Mouse (Mus musculus) heart, embryonic 15.5 days (tissue): ENCODE data around the gene Col9a2. TPM values are rescaled to one million over a fixed set of nuclear protein-coding genes. Genes with fewer than 3 reads are reported as not detected.

ENCODE experiments used
- ATAC-seq: fragments of 200-750 bp; cut with Nextera tagmentation; replicated peaks from 2 replicates; pipeline ENCODE4 v1.8.0; 2017; ENCODE audit warnings: low read depth, moderate TSS enrichment; ENCODE audit not compliant: insufficient number of reproducible peaks, insufficient read depth, low FRiP score
- H3K27ac ChIP-seq: fragments of 300-500 bp; sonication (generic); 2 replicates; pipeline ENCODE4 v1.5.1; 2015; ENCODE audit warnings: mild to moderate bottlenecking, inconsistent platforms
- H3K27me3 ChIP-seq: fragments of 300-500 bp; sonication (generic); 2 replicates; pipeline ENCODE4 v1.6.1; 2015; ENCODE audit warnings: inconsistent platforms
- H3K36me3 ChIP-seq: fragments of 300-500 bp; sonication (generic); 2 replicates; pipeline ENCODE4 v1.6.1; 2015; ENCODE audit warnings: mild to moderate bottlenecking, inconsistent platforms
- H3K4me1 ChIP-seq: fragments of 300-500 bp; sonication (generic); replicated peaks from 2 replicates; pipeline ENCODE4 v1.6.1; 2015; ENCODE audit warnings: inconsistent platforms
- H3K4me2 ChIP-seq: fragments of 300-500 bp; sonication (generic); 2 replicates; pipeline ENCODE4 v1.6.1; 2015; ENCODE audit warnings: inconsistent platforms, mild to moderate bottlenecking, moderate library complexity
- H3K4me3 ChIP-seq: fragments of 300-500 bp; sonication (generic); 2 replicates; pipeline ENCODE4 v1.5.1; 2015; ENCODE audit warnings: mild to moderate bottlenecking, inconsistent platforms
- H3K9ac ChIP-seq: fragments of 300-500 bp; sonication (generic); 2 replicates; pipeline ENCODE4 v1.6.1; 2015; ENCODE audit warnings: mild to moderate bottlenecking, inconsistent platforms
- H3K9me3 ChIP-seq: fragments of 300-500 bp; sonication (generic); replicated peaks from 2 replicates; pipeline ENCODE4 v1.6.1; 2016; ENCODE audit warnings: inconsistent platforms
- WGBS: fragments of 180-500 bp; shearing (Covaris S2); methylation state at CpG from one replicate; pipeline ENCODE4 v1.1.7; 2015; ENCODE audit warnings: mixed read lengths; 5-methylcytosine and 5-hydroxymethylcytosine counted together
- polyA plus RNA-seq: library from polyadenylated mRNA; unstranded; fragments of >200 nt; fragmentation: Nextera tagmentation; extraction: Ambion mirVana; gene quantifications from 2 replicates; pipeline ENCODE4 v1.2.1, GENCODE M21; 2015

The Col9a2 gene
- polyA plus RNA-seq, 1 experiment from 2014 or later: 9.7 TPM

DNA sequence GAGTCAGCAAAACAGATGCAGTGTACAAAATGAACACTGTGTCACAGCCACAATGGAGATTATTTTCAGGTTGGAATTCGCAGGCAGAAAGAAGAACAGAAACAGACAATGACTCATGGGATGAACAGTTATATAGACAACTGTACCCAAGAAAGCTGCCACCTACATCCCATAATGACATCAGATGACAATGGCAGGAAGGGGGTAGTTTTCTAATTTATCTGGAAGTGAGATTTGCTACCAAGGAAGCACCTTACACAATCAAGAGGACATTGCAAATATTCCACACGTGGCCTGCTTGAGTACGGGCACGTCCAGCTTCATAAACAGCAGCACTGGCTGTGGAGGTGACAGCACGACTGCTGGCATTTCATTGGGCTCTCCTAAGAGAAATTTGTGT lies 30.0 kb upstream of the Col9a2 start:
- WGBS: 71% methylated on average over 5 of the region's 5 CpGs
- no peaks in the 10 kb centered on the region for H3K36me3 ChIP-seq
- peaks cover 25% of the 10 kb centered on the region for H3K4me1 ChIP-seq
- no peaks in the 10 kb centered on the region for H3K9me3 ChIP-seq
- no peak overlapping the region for H3K4me2 ChIP-seq
- ATAC-seq: no peak
- H3K4me3 ChIP-seq: no peak overlapping the region
- no peaks in the 10 kb centered on the region for H3K27me3 ChIP-seq
- no peak overlapping the region for H3K27ac ChIP-seq
- no peak overlapping the region for H3K9ac ChIP-seq

GRCm38 (mm10) chr4:121010770-121011549 lies 28.2 kb upstream of the Col9a2 start:
- Histone ChIP-seq H3K27ac (no peak overlapping the region), H3K4me3 (no peak overlapping the region), H3K9me3 (no peaks in the 10 kb centered on the region), H3K27me3 (no peaks in the 10 kb centered on the region), H3K36me3 (no peaks in the 10 kb centered on the region), H3K4me1 (peaks cover 25% of the 10 kb centered on the region), H3K9ac (no peak overlapping the region), H3K4me2 (no peak overlapping the region)
- ATAC-seq: no peak
- WGBS: 78% methylated on average over 11 of the region's 11 CpGs

GRCm38 (mm10) chr4:121014594-121015267 lies 24.5 kb upstream of the Col9a2 start:
- Histone ChIP-seq H3K36me3 (no peaks in the 10 kb centered on the region), H3K4me3 (no peak overlapping the region), H3K9ac (no peak overlapping the region), H3K27me3 (no peaks in the 10 kb centered on the region), H3K4me2 (peak overlapping the region; percentile 95), H3K27ac (no peak overlapping the region), H3K9me3 (no peaks in the 10 kb centered on the region), H3K4me1 (peaks cover 38% of the 10 kb centered on the region)
- WGBS: 48% methylated on average over 10 of the region's 10 CpGs
- ATAC-seq: no peak

- H3K9me3 ChIP-seq: no peaks in the 10 kb centered on the region
- no peaks in the 10 kb centered on the region for H3K36me3 ChIP-seq
- H3K4me3 ChIP-seq: no peak overlapping the region; the same call in 1 of the 2 replicates
- ATAC-seq: no peak
- WGBS: 74% methylated on average over 7 of the region's 7 CpGs
- H3K9ac ChIP-seq: no peak overlapping the region
- no peaks in the 10 kb centered on the region for H3K27me3 ChIP-seq
- H3K4me2 ChIP-seq: peak overlapping the region; percentile 95
- peaks cover 38% of the 10 kb centered on the region for H3K4me1 ChIP-seq
- H3K27ac ChIP-seq: no peak overlapping the region
These were observed 23.9 kb upstream of the Col9a2 start for GRCm38 (mm10) chr4:121015268-121015659.

DNA sequence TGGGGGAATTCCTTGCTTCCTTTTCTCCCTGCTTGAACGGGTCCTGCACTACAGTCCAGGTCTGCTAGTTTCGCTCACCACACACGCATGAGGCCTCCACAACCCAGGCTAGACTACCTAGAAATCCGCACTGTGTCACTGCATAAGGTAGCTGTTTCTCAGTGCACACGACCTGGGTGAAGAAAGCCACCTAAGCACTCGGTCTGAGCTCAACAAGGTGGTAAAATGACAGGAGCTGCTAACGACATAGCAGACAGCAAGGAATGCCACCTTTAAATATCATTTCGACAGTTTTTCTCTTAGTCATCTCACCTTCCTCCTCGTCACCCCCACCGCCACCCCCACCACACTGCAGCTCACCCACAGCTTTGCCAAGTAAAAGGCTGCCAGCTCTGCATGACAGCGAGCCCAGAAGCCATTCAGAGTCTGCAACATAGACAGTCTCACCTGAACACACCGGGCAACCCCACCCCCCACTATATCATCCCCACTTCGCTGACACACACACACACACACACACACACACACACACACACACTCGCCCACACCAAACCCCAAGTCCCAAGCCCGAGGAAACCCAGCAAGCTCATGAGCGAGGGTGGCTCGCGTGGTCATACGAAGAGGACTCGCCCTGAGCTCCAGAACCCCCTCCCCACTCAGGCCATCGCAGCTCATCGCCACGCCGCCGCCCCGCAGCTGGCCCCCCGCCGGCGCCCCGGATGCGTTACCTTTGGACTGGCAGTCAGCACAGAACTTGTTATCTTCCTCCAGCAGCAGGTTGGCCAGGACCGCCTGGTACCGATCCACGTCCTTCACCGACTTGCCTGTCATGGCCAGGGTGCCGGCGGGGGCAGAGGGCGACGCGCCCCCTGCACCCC lies 22.9 kb upstream of the Col9a2 start:
- Histone ChIP-seq H3K4me1 (peaks cover 37% of the 10 kb centered on the region), H3K9ac (peak overlapping the region; percentile 94), H3K27ac (peak overlapping the region; percentile 78), H3K36me3 (no peaks in the 10 kb centered on the region), H3K9me3 (no peaks in the 10 kb centered on the region), H3K4me3 (peak overlapping the region; percentile 99), H3K27me3 (no peaks in the 10 kb centered on the region), H3K4me2 (peak overlapping the region; percentile 95)
- 5% methylated on average over 40 of the region's 40 CpGs for WGBS
- peak; percentile 5; the same call in 1 of the 2 replicates for ATAC-seq

DNA sequence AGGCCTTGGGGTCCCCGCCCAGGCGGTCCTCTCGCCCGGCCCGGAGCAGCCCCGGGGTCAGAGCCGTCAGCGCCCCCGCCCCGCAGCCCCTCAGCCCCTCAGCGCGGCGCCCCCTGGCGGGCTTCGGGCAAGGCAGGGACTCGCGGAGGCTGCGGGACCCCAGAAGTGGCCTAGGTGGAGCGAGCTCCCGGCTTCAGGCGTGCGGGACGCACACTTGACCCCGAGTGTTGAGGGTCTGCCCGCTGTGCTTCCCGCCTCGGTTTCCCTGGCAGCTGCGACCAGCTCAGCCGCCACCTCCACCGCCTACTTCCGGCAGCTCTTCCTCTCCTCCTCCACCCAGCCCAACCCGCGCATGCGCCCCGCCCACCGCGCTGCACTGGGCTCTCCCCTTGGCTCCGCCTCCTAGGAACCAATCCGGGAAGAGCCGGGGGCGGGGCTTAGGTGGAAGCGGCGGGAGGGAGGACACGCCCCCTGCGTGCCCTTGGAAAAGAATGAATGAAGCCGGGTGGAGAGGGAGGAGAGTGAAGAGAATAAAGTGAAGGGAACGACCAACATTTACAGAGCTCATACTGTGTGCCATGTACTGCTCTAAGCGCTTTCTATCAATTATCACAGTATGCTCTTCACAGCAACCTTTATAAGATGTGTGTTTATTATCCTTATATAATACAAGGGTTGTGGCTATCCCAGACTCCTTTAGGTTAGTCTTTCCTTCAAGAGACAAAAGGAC lies 22.1 kb upstream of the Col9a2 start, which contains the start of gene Smap2:
Gene Smap2, minus strand, starts transcription at position 320 of the 730 bp plus-strand sequence.
- ATAC-seq: peak; percentile 97
- WGBS: 1% methylated on average over 43 of the region's 48 CpGs
- no peaks in the 10 kb centered on the region for H3K27me3 ChIP-seq
- peak within 1 kb of the TSS; percentile 94 for H3K9ac ChIP-seq
- H3K27ac ChIP-seq: peak within 1 kb of the TSS; percentile 78
- no peaks in the 10 kb centered on the region for H3K9me3 ChIP-seq
- H3K4me3 ChIP-seq: peak within 1 kb of the TSS; percentile 99
- peaks cover 41% of the 10 kb centered on the region for H3K4me1 ChIP-seq
- H3K4me2 ChIP-seq: peak within 1 kb of the TSS; percentile 95
- H3K36me3 ChIP-seq: no peaks in the 10 kb centered on the region

DNA sequence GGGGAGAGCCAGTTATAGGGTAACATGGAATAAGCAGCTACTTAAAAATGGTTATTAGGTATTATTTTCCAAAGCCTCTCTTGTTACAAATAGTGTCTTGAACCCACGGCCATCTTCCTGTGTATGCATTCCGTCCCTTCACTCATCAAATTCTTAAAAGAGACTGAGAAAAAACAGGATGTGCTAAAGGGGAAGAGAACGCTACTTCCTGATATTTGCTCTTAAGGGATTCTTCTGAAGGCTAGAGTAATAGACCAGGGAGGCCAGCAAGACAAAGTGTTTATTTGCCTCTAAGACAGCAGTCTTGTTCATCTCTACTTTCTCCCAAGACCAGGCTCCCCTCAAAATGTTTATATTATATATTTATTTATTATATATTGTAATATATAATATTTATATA lies 20.9 kb upstream of the Col9a2 start:
- WGBS: 79% methylated on average over 3 of the region's 3 CpGs
- peaks cover 41% of the 10 kb centered on the region for H3K4me1 ChIP-seq
- no peak overlapping the region for H3K4me3 ChIP-seq
- ATAC-seq: no peak
- H3K9ac ChIP-seq: no peak overlapping the region
- H3K4me2 ChIP-seq: no peak overlapping the region
- H3K9me3 ChIP-seq: no peaks in the 10 kb centered on the region
- no peaks in the 10 kb centered on the region for H3K27me3 ChIP-seq
- H3K36me3 ChIP-seq: no peaks in the 10 kb centered on the region
- H3K27ac ChIP-seq: no peak overlapping the region

DNA sequence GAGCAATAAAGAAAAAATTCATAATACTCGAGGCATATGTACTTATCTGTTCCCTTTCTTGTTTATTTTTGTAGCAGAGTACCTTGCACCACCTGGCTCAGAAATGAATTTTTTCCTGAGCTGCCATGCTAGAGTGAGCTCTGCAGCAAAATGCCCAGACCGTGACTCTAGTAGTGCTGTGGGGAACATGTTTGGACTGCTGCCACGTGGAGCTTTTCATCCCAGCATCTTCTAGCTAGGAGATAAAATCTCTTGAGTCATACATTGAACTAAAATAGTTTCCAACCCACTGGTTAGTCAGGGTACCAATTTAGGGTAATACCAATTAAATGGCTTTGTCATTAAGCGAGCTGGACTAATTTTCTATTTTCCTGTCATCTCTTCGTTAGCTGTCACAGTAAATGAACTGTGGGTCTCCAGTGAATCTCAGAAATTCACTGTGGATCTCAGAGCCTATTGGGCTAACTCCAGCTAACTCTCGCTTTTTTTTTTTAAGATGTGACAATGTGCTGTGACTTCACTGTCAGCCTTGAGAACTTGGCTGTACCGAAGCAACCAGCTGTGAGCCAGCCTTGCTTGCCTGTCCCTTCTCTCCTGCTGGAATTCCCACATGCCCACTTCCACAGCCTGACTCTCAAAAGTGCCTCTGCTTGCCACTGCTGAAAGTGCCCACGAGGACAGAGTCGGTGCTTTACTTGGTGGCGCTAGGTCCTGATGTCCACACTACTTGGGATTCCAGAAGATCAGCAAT lies 19.0 kb upstream of the Col9a2 start:
- no peaks in the 10 kb centered on the region for H3K36me3 ChIP-seq
- no peak overlapping the region for H3K4me3 ChIP-seq
- 59% methylated on average over 10 of the region's 10 CpGs for WGBS
- no peak for ATAC-seq
- H3K27ac ChIP-seq: no peak overlapping the region
- no peaks in the 10 kb centered on the region for H3K27me3 ChIP-seq
- H3K4me2 ChIP-seq: no peak overlapping the region
- no peaks in the 10 kb centered on the region for H3K9me3 ChIP-seq
- H3K4me1 ChIP-seq: peaks cover 32% of the 10 kb centered on the region
- H3K9ac ChIP-seq: no peak overlapping the region

GRCm38 (mm10) chr4:121021911-121022310 lies 17.3 kb upstream of the Col9a2 start:
- Histone ChIP-seq H3K4me1 (peaks cover 22% of the 10 kb centered on the region), H3K9ac (no peak overlapping the region), H3K9me3 (no peaks in the 10 kb centered on the region), H3K4me3 (no peak overlapping the region), H3K36me3 (no peaks in the 10 kb centered on the region), H3K27ac (0 out of 2 replicates have a peak overlapping the region, but pooled peaks have one; percentile 3), H3K4me2 (no peak overlapping the region), H3K27me3 (no peaks in the 10 kb centered on the region)
- no peak for ATAC-seq

- Histone ChIP-seq H3K9ac (no peak overlapping the region), H3K4me1 (peaks cover 19% of the 10 kb centered on the region), H3K36me3 (no peaks in the 10 kb centered on the region), H3K27me3 (no peaks in the 10 kb centered on the region), H3K27ac (no peak overlapping the region), H3K9me3 (no peaks in the 10 kb centered on the region), H3K4me3 (no peak overlapping the region), H3K4me2 (no peak overlapping the region)
- no peak for ATAC-seq
- WGBS: 82% methylated on average over 7 of the region's 7 CpGs
These were observed 15.7 kb upstream of the Col9a2 start for GRCm38 (mm10) chr4:121023464-121023863.
